Mouse (Mus musculus): ENCODE data around the gene Hip1r. TPM values are rescaled to one million over a fixed set of nuclear protein-coding genes. Genes with fewer than 3 reads are reported as not detected.

Hip1r gene
- polyA plus RNA-seq (2012; rRNA removed): 6.4 and 7.6 TPM in 2 replicates
- polyA plus RNA-seq (2014; fragmentation: Nextera tagmentation; extraction: Ambion mirVana): 6.2 and 7.2 TPM in 2 replicates

DNA sequence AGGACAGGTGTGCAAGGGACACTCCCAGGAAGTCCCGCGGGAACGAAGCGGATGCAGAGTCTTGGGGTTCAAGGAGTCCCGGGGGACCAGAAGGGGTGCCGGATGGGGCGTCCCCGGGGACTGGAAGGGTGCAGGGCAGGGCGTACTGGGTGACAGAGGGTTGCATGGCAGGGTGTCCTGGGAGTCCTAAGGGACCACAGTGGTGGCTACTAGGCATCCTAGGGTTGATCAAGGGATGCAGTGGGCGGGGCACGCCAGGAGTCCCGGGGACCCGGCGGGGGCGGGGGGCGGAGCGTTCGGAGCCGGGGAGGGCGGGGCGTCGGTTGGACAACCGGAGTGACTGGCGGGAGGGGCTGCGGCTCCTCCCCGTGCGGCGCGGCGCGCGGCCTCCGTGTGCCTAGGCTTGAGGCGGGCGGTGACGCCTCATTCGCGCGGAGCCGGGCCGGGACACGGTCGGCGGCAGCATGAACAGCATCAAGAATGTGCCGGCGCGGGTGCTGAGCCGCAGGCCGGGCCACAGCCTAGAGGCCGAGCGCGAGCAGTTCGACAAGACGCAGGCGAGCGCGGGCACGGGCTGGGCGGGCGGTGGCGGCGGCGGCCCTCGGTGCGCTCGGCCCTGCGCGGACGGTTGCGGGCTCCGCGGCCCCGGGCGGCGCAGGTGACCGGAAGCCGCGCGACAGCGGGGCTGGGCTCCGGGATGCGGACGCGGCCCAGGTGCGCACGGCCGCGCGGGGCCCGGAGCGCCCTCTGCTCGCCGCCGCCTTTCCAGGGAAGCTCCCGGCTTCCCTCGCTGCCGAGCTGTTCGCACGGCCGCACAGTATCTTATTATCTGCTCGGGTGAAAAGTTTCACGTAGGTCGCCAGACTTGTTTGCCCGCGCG, at the start of gene Hip1r:
Hip1r (plus strand) TSS at position 330 of the 880 bp plus-strand sequence.
- no peak within 1 kb of the TSS; the same call in 1 of the 2 replicates for H3K27ac ChIP-seq
- peak; percentile 49 to 52 (median 50) for DNase-seq (ENCODE audit: low read depth in 3 of 3, low spot score in 3 of 3)
- WGBS (ENCODE audit: insufficient replicate concordance): under 1% methylated on average over 103 of the region's 106 CpGs
- peak within 1 kb of the TSS; percentile 97 for H3K4me2 ChIP-seq (ENCODE audit: low read depth)
- ATAC-seq (ENCODE audit: insufficient read depth): peak; percentile 86
- peak within 1 kb of the TSS; percentile 67 for H3K9ac ChIP-seq (replicated peaks)
- peaks cover 3% of the 10 kb centered on the region for H3K27me3 ChIP-seq (ENCODE audit: control insufficient read depth, insufficient read depth, low read length)
- no peak for TF ChIP-seq CTCF (IDR thresholded peaks at IDR 0.05; ENCODE audit: low read depth)
- no peak for TF ChIP-seq EP300 (IDR thresholded peaks at IDR 0.05; ENCODE audit: low read depth)
- H3K9me3 ChIP-seq (ENCODE audit: control insufficient read depth, low read length): no peaks in the 10 kb centered on the region
- H3K4me1 ChIP-seq (replicated peaks; ENCODE audit: control insufficient read depth in 2 of 2, insufficient read depth in 2 of 2, low read length in 1 of 2): peaks cover 0 to 5% of the 10 kb centered on the region in 2 experiments; a peak in 3 of 4 replicates
- peak within 1 kb of the TSS; percentile 54 to 79 for H3K4me3 ChIP-seq (ENCODE audit: insufficient read depth in 1 of 2, low read depth in 2 of 2, low read length in 2 of 2)
- H3K36me3 ChIP-seq (replicated peaks; ENCODE audit: control insufficient read depth, insufficient read depth, low read depth): no peaks in the 10 kb centered on the region

DNA sequence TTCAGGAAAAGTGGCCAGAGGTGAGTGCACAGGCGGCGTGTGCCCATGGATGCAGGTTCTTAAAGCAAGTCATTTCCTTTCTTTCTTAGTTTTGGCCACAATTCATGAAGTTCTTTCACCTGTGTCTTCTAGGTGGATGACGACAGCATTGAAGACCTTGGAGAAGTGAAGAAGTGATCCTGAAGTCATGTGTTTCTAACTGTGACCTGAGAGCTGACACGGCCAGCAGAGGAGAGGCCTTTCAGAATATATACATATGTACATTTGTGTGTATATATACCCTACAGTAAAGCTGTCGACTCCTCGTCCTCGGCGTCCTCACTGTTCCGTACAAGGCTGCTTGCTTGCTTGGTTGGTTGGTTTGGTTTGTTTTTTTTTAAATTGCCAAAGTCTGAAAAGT, 46.3 kb upstream of the Hip1r start, which contains the start of gene Gm43518:
Gm43518 (plus strand) TSS at position 301 of the 400 bp plus-strand sequence.
- Histone ChIP-seq H3K27ac (no peak within 1 kb of the TSS), H3K36me3 (replicated peaks; ENCODE audit: control insufficient read depth, insufficient read depth, low read depth) (peaks cover 33% of the 10 kb centered on the region), H3K4me2 (ENCODE audit: low read depth) (no peak within 1 kb of the TSS), H3K9ac (replicated peaks) (no peak within 1 kb of the TSS), H3K27me3 (ENCODE audit: control insufficient read depth, insufficient read depth, low read length) (no peaks in the 10 kb centered on the region), H3K4me3 (ENCODE audit: insufficient read depth in 1 of 2, low read depth in 2 of 2, low read length in 2 of 2) (no peak within 1 kb of the TSS), H3K9me3 (ENCODE audit: control insufficient read depth, low read length) (no peaks in the 10 kb centered on the region), H3K4me1 (replicated peaks; ENCODE audit: control insufficient read depth in 2 of 2, insufficient read depth in 2 of 2, low read length in 1 of 2) (peaks cover 0 to 7% of the 10 kb centered on the region in 2 experiments; a peak in 2 of 4 replicates)
- DNase-seq (ENCODE audit: low read depth in 3 of 3, low spot score in 3 of 3) (no peak), ATAC-seq (ENCODE audit: insufficient read depth) (no peak)
- TF ChIP-seq CTCF (IDR thresholded peaks at IDR 0.05; ENCODE audit: low read depth) (no peak), EP300 (IDR thresholded peaks at IDR 0.05; ENCODE audit: low read depth) (no peak)
- WGBS (ENCODE audit: insufficient replicate concordance): 80% methylated on average over 9 of the region's 9 CpGs

DNA sequence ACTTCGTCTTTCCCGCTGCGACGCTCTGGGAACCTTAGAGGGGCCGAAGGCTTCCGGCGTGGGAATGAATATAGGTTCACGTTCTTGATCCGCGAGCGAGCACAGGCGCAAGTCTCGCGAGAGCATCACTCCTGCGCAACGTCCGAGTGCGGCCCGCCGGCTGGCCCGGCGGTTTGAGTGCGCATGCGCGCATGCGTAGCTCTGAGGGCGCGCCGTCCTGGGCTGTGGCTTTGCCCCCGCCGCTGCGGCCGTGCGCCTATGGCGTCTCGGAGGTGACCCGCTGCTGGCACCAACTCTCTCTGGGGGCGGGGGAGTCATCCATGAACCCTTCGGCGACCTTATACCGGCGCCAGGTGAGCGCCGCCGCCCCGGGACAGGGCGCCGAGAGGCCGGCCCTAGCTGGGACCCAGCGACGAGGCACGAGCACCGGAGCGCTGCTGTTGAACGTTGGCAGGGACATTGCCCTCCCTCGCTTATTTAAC, 42.9 kb upstream of the Hip1r start, which contains the start of gene Ccdc62:
Ccdc62 (plus strand) TSS at position 172 of the 482 bp plus-strand sequence.
- peak; percentile 91 to 93 (median 92) for DNase-seq (ENCODE audit: low read depth in 3 of 3, low spot score in 3 of 3)
- peak within 1 kb of the TSS; percentile 97 for H3K9ac ChIP-seq (replicated peaks)
- peak within 1 kb of the TSS; percentile 76 to 94 for H3K4me3 ChIP-seq (ENCODE audit: insufficient read depth in 1 of 2, low read depth in 2 of 2, low read length in 2 of 2)
- peak within 1 kb of the TSS; percentile 88 for H3K4me2 ChIP-seq (ENCODE audit: low read depth)
- H3K4me1 ChIP-seq (replicated peaks; ENCODE audit: control insufficient read depth in 2 of 2, insufficient read depth in 2 of 2, low read length in 1 of 2): peaks cover 0 to 16% of the 10 kb centered on the region in 2 experiments
- H3K36me3 ChIP-seq (replicated peaks; ENCODE audit: control insufficient read depth, insufficient read depth, low read depth): peaks cover 10% of the 10 kb centered on the region
- H3K9me3 ChIP-seq (ENCODE audit: control insufficient read depth, low read length): no peaks in the 10 kb centered on the region
- ATAC-seq (ENCODE audit: insufficient read depth): peak; percentile 94
- H3K27me3 ChIP-seq (ENCODE audit: control insufficient read depth, insufficient read depth, low read length): no peaks in the 10 kb centered on the region
- TF ChIP-seq CTCF (IDR thresholded peaks at IDR 0.05; ENCODE audit: low read depth) (no peak), EP300 (IDR thresholded peaks at IDR 0.05; ENCODE audit: low read depth) (peak; percentile 60; the same call in 1 of the 2 replicates)
- WGBS (ENCODE audit: insufficient replicate concordance): under 1% methylated on average over 56 of the region's 56 CpGs
- H3K27ac ChIP-seq: peak within 1 kb of the TSS; percentile 80

DNA sequence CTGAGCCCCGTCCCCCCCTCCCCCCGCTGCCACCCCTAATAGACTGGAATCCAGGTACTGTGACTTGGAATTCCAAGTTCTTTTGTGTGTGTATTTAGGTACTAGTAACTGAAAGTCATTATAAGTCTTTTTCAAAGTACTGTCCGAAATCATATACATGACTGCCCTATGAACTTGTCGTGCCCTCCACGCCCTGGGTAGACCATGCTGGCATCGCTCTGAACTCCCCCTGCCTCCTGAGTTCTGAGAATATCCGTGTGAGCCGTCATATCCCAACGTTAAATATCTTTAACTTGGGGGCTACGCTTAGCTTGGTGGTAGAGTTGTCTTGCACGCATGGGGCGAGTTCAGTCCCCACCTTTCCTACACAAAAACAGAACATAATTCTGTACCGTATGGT, 42.3 kb upstream of the Hip1r start:
- ATAC-seq (ENCODE audit: insufficient read depth) (no peak), DNase-seq (ENCODE audit: low read depth in 3 of 3, low spot score in 3 of 3) (no peak)
- WGBS (ENCODE audit: insufficient replicate concordance): 39% methylated on average over 13 of the region's 13 CpGs

DNA sequence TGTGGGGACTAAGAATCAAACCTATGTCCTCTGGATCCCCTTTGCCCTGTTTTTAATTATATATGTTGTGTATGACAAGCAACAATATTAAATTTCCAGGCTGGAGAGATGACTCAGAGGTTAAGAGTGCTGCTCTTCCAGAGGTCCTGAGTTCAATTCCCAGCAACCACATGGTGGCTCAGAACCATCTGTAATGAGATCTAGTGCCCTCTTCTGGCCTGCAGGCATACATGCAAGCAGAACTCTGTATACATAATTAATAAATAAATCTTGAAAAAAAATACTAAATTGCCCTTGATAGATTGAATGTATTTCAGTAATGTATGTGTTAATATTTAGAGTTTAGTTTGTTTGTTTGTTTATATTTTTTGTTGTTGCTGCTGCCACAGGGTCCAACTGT, 40.5 kb upstream of the Hip1r start:
- H3K4me3 ChIP-seq (ENCODE audit: insufficient read depth in 1 of 2, low read depth in 2 of 2, low read length in 2 of 2): no peak overlapping the region
- no peak for TF ChIP-seq EP300 (IDR thresholded peaks at IDR 0.05; ENCODE audit: low read depth)
- TF ChIP-seq CTCF (IDR thresholded peaks at IDR 0.05; ENCODE audit: low read depth): peak; percentile 53
- DNase-seq (ENCODE audit: low read depth in 3 of 3, low spot score in 3 of 3): no peak
- no peak overlapping the region for H3K27ac ChIP-seq
- no peaks in the 10 kb centered on the region for H3K9me3 ChIP-seq (ENCODE audit: control insufficient read depth, low read length)
- H3K36me3 ChIP-seq (replicated peaks; ENCODE audit: control insufficient read depth, insufficient read depth, low read depth): peaks cover 2% of the 10 kb centered on the region; the same call in 1 of the 2 replicates
- ATAC-seq (ENCODE audit: insufficient read depth): no peak
- H3K9ac ChIP-seq (replicated peaks): no peak overlapping the region
- peaks cover 0 to 16% of the 10 kb centered on the region in 2 experiments for H3K4me1 ChIP-seq (replicated peaks; ENCODE audit: control insufficient read depth in 2 of 2, insufficient read depth in 2 of 2, low read length in 1 of 2)
- no peaks in the 10 kb centered on the region for H3K27me3 ChIP-seq (ENCODE audit: control insufficient read depth, insufficient read depth, low read length)
- no peak overlapping the region for H3K4me2 ChIP-seq (ENCODE audit: low read depth)

More for the DNA sequence above, 42.3 kb upstream of the Hip1r start:
- Histone ChIP-seq H3K27me3 (ENCODE audit: control insufficient read depth, insufficient read depth, low read length) (no peaks in the 10 kb centered on the region), H3K4me1 (replicated peaks; ENCODE audit: control insufficient read depth in 2 of 2, insufficient read depth in 2 of 2, low read length in 1 of 2) (peaks cover 0 to 16% of the 10 kb centered on the region in 2 experiments), H3K9ac (replicated peaks) (peak overlapping the region; percentile 97), H3K4me3 (ENCODE audit: insufficient read depth in 1 of 2, low read depth in 2 of 2, low read length in 2 of 2) (peak overlapping the region; percentile 76 to 94), H3K4me2 (ENCODE audit: low read depth) (peak overlapping the region; percentile 88), H3K36me3 (replicated peaks; ENCODE audit: control insufficient read depth, insufficient read depth, low read depth) (peaks cover 10% of the 10 kb centered on the region), H3K9me3 (ENCODE audit: control insufficient read depth, low read length) (no peaks in the 10 kb centered on the region), H3K27ac (peak overlapping the region; percentile 80)
- TF ChIP-seq CTCF (IDR thresholded peaks at IDR 0.05; ENCODE audit: low read depth) (no peak), EP300 (IDR thresholded peaks at IDR 0.05; ENCODE audit: low read depth) (no peak)
